Mouse (Mus musculus) ZHBTc4 (cell line): ENCODE data around the gene Gjb6.

Experiments
- DNase-seq: peaks from one replicate; pipeline ENCODE4 v3.0.0-alpha.2; 2011; ENCODE audit warnings: low read depth, low spot score

The Gjb6 gene

GRCm38 (mm10) chr14:57089107-57089506, 44.3 kb downstream of the Gjb6 start:
- DNase-seq: no peak

- no peak for DNase-seq
Measured at GRCm38 (mm10) chr14:57084180-57084668, 49.2 kb downstream of the Gjb6 start.

DNA sequence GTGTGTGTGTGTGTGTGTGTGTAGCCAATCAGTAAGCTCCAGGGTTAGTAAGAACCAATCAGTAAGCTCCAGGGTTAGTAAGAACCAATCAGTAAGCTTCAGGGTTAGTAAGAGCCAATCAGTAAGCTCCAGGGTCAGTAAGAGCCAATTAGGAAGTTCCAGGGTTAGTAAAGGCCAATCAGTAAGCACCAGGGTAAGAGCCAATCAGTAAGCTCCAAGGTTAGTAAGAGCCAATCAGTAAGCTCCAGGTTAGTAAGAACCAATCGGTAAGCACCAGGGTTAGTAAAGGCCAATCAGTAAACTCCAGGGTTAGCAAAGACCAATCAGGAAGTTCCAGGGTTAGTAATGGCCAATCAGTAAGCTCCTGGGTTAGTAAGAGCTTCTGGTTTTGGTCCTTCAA, 50.5 kb downstream of the Gjb6 start:
- peak; percentile 13 for DNase-seq

DNA sequence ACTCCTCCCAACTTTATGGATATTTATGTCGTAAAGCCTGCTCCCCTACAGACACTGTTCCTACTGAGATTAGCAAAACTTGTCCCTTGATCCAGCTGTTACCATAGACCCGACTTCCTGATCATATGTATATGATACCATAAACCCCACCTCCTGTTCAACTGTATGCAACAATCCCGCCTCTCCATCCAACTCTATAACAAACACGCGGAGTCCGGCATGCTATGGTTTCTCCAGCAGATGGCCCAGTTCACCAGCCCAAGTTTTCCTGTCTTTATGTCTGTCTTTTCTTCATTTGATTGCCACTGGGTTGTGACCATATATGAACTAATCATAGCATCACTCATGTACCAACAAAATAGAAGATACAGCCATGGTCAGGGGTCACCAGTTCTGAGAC, 57.9 kb downstream of the Gjb6 start:
- DNase-seq: no peak
